Mouse (Mus musculus) heart, adult 11 months (tissue): ENCODE data around the gene 1700034J05Rik.

Experiments
- DNase-seq: peaks from one replicate; pipeline ENCODE4 v3.0.0; 2022

1700034J05Rik gene

GRCm38 (mm10) chr6:146963396-146964150 is 9.4 kb upstream of the 1700034J05Rik start:
- DNase-seq, result peak; percentile 14

- DNase-seq, result peak; percentile 66
These were observed 7.7 kb upstream of the 1700034J05Rik start for GRCm38 (mm10) chr6:146961832-146962481.

- peak; percentile 94 for DNase-seq
These were observed 6.7 kb upstream of the 1700034J05Rik start for GRCm38 (mm10) chr6:146960956-146961355.

DNA sequence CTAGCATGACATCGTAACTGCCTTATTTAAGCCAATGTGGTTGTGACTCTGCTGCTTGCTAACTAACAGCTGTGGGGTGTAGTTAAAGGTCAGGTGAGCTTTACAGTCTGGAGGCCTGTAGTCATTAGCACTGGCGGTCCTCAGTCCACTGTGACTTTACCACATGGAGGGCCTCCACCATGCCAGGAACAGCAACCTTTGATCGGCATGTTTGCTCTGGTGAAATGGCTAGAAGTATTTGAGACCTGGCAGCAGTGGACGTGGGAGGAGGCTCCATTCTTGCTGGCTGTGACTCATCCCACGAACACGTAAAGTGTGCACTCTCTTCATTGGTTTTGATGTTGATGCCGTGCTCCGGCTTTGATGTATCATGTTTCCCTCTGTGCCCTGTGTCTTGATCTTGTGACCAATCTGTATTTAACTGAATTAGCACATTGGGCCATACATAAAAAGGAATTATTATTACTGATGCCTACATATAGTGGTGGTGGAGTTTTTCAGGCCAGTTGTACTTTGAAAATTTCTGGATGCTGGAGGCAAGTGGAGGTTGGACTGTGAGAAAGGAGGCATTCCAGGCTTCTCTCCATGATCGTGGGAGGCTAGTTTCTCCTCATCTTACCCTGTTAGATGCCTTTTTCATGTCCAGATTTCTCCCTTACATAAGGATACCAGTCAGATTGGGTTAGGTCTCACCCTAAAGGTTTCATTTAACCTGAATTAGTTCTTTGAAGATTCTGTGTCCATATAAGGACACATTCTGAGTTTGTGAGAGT is 5.9 kb upstream of the 1700034J05Rik start:
- peak; percentile 89 for DNase-seq

DNA sequence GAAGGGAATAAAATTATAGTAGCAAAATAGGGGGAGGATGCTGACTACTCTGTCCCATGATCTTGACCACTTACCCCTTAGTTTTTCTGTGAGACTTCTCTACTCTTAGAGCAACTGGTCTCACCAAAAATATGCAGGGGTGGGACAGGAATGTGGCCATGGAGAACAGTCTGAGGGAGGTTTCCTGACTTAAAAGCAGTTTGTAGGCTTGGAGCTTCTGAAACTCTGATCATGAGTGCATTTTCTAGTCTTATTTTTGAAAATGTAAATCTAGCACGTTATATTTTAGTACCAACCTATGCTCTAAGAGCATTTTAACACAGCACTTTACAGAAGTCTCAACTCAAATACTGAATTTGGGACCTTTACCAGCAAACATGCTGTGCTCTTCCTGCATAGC is 4.5 kb upstream of the 1700034J05Rik start:
- no peak for DNase-seq

GRCm38 (mm10) chr6:146956961-146957360 is 2.7 kb upstream of the 1700034J05Rik start:
- DNase-seq, result no peak

GRCm38 (mm10) chr6:146955896-146956295 is 1.7 kb upstream of the 1700034J05Rik start:
- peak; percentile 90 for DNase-seq

DNA sequence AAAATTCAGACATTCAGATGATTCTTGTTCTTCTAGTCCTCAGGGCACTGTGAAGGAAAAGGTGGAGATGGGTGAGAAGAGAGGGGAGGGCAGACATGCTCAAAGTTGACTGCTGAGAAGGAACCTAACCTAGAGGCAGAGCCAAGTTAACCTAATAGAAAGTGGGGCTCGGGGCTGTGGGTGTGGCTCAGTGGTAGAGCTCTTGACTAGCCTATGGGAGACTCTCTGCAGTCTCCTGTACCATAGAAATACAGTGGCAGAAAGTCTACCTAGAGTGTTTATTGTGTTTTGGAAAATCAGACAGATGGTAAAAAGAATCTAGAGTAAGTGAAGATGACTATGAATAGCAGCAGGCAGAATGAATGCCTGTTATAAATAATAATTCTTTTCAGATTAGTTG is 1.3 kb upstream of the 1700034J05Rik start:
- no peak for DNase-seq

DNA sequence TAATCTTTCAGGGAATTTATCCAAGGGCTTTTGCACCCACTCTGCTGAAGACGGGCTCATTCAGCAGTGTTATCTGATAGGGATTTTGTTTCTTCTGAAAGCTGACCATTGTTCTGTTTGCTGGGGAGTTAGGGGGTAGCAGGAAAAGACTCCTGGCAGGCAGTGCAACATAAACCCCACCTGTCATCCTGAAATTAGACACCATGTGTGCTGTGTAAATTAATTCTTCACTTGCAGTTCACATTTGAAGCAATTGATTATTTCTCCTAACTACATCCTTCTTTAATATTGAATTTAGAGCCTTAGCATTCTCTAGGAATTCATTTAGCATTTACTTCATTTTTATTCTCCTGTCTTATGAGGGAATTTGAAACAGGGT is 3.8 kb downstream of the 1700034J05Rik start:
- no peak for DNase-seq

GRCm38 (mm10) chr6:146949682-146950453 is 4.4 kb downstream of the 1700034J05Rik start:
- peak; percentile 76 for DNase-seq

DNA sequence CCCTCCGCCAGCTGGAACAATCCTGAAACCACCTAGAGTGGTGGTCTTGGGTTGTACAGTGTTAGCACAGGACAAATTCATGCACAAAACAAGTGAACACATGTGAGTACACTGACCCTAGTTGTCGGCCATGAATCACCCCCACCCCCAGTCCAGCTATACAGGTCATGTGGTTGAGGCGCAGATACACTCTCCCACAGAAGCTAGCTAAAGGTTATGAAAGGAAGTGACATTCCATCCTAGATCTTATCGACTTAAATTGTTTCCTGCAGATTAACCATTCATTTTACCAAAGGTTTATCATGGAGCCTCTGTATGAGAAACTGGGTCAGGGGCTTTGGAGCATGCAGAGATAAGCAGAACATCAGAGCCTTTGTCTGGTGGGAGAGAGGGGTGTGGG is 7.0 kb downstream of the 1700034J05Rik start:
- DNase-seq, result peak; percentile 79

DNA sequence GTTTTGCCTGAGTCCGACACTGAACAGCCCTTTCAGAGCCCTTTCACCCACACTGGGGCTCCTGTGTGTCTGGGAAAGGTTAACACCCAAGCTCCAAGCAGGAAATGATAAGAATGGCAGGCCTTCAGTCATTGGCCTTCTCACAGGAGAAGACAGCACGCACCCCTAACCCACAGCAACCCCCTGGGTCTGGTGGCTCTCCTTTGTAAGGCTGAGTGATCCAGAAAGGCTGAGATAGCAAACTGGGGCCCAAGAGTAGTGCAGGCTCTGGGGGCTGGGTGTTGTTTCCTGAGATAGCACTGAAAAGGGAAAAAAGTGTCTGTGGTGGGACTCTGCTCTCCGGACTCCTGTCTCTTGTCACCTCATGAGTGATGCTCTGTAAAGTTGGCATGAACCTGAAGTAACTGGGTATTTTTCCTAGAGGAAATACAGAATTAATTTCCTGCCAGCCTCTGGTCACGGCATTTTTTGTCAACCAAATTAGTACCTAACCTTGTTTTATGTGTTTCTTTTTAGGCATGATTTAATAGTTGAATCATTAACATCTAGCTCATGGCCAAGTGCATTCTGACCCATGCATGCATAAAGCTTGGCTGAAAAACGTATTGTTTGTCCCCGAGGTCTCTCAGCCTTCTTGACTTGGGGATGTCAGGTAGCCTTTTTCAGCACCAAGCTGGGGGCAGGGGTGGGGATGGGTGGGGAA is 7.7 kb downstream of the 1700034J05Rik start:
- DNase-seq, result peak; percentile 90

- peak; percentile 81 for DNase-seq
These were observed 9.4 kb downstream of the 1700034J05Rik start for GRCm38 (mm10) chr6:146944830-146945229.

DNA sequence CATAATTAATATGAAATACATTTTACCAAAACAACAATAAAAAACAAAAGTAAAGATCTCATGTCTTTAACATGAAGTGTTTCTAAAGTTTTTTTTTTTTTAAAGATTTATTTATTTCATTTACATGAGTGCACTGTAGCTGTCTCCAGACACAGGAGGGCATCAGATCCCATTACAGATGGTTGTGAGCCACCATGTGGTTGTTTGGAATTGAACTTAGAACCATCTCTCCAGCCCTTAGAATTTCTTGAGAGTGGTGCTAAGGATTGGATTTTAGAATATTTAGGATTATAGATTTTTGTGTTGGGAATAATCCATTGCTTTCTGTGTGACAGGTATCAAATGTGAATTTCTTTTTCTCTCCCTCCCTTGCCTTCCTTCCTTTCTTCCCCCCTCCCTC is 10.2 kb downstream of the 1700034J05Rik start:
- DNase-seq, result peak; percentile 14

GRCm38 (mm10) chr6:146941505-146942275 is 12.5 kb downstream of the 1700034J05Rik start:
- peak; percentile 91 for DNase-seq

DNA sequence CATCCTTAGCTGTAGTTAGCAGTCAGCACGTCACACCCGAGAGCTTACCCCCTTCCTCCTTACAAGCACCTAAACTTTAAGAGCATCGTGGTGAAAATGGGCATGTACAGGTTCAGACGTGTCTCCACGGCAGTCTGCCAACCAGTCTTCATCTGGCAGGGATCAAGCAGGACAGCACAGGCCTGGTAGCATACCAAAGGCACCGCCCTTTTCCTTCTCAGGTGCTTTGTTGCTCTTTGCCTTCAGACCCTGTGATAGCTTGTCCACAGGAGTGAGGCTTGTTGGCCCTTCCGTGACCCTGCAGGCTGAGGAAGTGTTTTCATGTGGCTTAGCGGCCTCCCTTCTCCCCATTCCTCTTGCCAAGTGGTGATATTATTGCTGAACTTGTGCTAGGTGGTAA is 15.2 kb downstream of the 1700034J05Rik start:
- peak; percentile 86 for DNase-seq

GRCm38 (mm10) chr6:146935957-146936356 is 18.3 kb downstream of the 1700034J05Rik start:
- peak; percentile 95 for DNase-seq

DNA sequence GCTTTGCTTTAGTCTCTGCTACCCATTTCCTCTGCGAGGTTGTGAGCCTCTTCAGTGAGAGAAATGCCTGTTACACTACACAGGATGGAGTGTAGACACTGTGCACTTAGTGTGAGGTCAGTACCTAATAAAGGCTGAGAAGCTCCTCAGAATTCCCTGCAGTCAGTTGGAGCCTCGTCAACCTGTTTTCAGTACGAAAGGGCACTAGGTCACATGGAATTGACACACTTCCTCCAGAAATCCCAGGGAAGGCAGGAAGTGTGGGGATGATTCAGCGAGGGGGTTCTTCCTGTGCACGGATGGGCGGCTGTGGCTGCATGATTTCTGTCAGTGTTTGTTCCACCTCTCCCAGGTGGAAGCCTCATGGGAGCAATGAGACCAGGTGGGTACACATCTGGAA is 21.1 kb downstream of the 1700034J05Rik start:
- DNase-seq, result peak; percentile 97

GRCm38 (mm10) chr6:146929031-146929430 is 25.2 kb downstream of the 1700034J05Rik start:
- peak; percentile 69 for DNase-seq

GRCm38 (mm10) chr6:146928108-146928507 is 26.1 kb downstream of the 1700034J05Rik start:
- peak; percentile 88 for DNase-seq

- DNase-seq, result peak; percentile 64
These were observed 27.7 kb downstream of the 1700034J05Rik start for GRCm38 (mm10) chr6:146926415-146926980.
